Mouse (Mus musculus): ENCODE measurements at regions not wholly inside any gene's neighbourhood (a gene's known extent, or its start where the extent isn't known, plus 50 kb on each side); places are given as distances from the start of the nearest gene placed in this dataset.

DNA sequence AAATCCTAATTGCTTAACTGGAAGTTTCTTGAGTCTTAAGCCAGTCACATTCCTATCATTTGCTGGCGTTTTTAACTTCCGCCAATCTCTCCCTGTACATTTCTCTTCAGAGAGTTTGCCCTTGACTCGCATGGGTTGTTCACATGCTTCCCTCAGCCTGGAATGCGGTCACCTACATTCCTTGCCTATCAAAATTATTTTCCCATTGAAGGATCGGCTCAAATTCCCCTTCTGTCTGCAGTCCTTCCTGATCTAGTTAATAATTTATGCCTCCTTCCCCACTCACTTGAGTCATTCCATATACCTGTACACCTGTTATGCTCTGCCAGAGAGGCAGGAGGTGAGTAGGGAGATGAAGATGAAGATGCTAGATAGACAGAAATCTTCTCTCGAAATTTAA, 268.9 kb downstream of the Fam49a start:
- Histone ChIP-seq H3K4me1 (replicated peaks; ENCODE audit: control insufficient read depth in 2 of 2, insufficient read depth in 2 of 2, low read length in 1 of 2) (peaks cover 5 to 8% of the 10 kb centered on the region in 2 experiments; a peak in 3 of 4 replicates), H3K4me3 (ENCODE audit: insufficient read depth in 1 of 2, low read depth in 2 of 2, low read length in 2 of 2) (no peak overlapping the region), H3K27me3 (ENCODE audit: control insufficient read depth, insufficient read depth, low read length) (no peaks in the 10 kb centered on the region), H3K9ac (replicated peaks) (no peak overlapping the region), H3K36me3 (replicated peaks; ENCODE audit: control insufficient read depth, insufficient read depth, low read depth) (no peaks in the 10 kb centered on the region), H3K4me2 (ENCODE audit: low read depth) (no peak overlapping the region), H3K9me3 (ENCODE audit: control insufficient read depth, low read length) (no peaks in the 10 kb centered on the region), H3K27ac (no peak overlapping the region)
- ATAC-seq (ENCODE audit: insufficient read depth) = no peak
- no peak for DNase-seq (ENCODE audit: low read depth in 3 of 3, low spot score in 3 of 3)
- TF ChIP-seq EP300 (IDR thresholded peaks at IDR 0.05; ENCODE audit: low read depth) (no peak), CTCF (IDR thresholded peaks at IDR 0.05; ENCODE audit: low read depth) (no peak)
- 64% methylated on average over 6 of the region's 6 CpGs for WGBS (ENCODE audit: insufficient replicate concordance)

DNA sequence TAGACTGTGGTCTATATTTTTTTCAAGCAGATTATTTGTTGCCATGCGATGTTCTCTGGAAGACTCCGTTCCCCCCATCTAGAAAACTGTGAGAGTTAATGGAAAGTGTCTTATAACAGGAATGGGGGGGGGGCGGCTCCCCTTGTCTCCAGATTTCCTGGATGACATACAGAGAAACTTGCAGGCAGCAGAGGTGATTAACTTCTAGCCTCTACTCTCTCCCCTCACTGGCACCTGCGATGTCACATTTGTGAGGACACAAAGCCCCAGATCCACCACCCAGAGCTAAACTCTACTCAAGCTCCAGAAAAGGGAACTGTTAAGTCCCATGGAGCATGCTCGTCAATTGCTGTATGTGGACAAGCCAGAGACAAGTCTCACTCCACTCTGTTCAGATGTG, 267.6 kb downstream of the Fam49a start:
- no peaks in the 10 kb centered on the region for H3K27me3 ChIP-seq (ENCODE audit: control insufficient read depth, insufficient read depth, low read length)
- H3K9me3 ChIP-seq (ENCODE audit: control insufficient read depth, low read length) = no peaks in the 10 kb centered on the region
- no peaks in the 10 kb centered on the region for H3K36me3 ChIP-seq (replicated peaks; ENCODE audit: control insufficient read depth, insufficient read depth, low read depth)
- H3K4me1 ChIP-seq (replicated peaks; ENCODE audit: control insufficient read depth in 2 of 2, insufficient read depth in 2 of 2, low read length in 1 of 2) = peaks cover 2 to 3% of the 10 kb centered on the region in 2 experiments; a peak in 2 of 4 replicates
- DNase-seq (ENCODE audit: low read depth in 3 of 3, low spot score in 3 of 3) (no peak), ATAC-seq (ENCODE audit: insufficient read depth) (no peak)
- 75% methylated on average over 5 of the region's 5 CpGs for WGBS (ENCODE audit: insufficient replicate concordance)
- H3K4me3 ChIP-seq (ENCODE audit: insufficient read depth in 1 of 2, low read depth in 2 of 2, low read length in 2 of 2) = no peak overlapping the region
- H3K9ac ChIP-seq (replicated peaks) = no peak overlapping the region
- no peak overlapping the region for H3K4me2 ChIP-seq (ENCODE audit: low read depth)
- TF ChIP-seq EP300 (IDR thresholded peaks at IDR 0.05; ENCODE audit: low read depth) = no peak
- TF ChIP-seq CTCF (IDR thresholded peaks at IDR 0.05; ENCODE audit: low read depth) = no peak
- no peak overlapping the region for H3K27ac ChIP-seq

DNA sequence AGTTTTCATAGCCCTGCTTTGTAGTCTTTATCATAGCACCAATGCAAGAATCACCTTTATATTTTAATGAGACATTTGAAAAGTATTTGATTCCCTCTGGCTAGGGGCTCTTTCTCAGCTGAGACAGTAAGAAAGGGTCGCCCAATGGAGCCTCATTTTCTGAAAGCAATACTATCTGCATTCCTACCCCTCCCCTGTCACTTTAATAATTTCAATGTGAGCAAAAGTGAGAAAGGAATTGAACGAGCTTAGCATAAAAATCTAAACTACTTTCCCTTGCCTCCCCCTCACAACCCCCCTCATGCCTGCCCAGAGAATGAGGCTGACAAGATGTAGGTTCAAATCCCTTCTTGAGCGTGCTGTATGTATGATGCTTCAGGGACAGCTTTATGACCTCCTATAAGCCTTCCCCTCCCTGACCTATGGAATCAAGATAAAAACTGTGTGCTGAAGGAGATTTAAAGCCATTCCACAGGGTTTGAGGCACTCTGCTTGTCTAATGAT, 266.6 kb downstream of the Fam49a start:
- no peaks in the 10 kb centered on the region for H3K27me3 ChIP-seq (ENCODE audit: control insufficient read depth, insufficient read depth, low read length)
- DNase-seq (ENCODE audit: low read depth in 3 of 3, low spot score in 3 of 3) (no peak), ATAC-seq (ENCODE audit: insufficient read depth) (no peak)
- no peaks in the 10 kb centered on the region for H3K36me3 ChIP-seq (replicated peaks; ENCODE audit: control insufficient read depth, insufficient read depth, low read depth)
- H3K27ac ChIP-seq = no peak overlapping the region
- H3K4me2 ChIP-seq (ENCODE audit: low read depth) = no peak overlapping the region
- H3K9ac ChIP-seq (replicated peaks) = no peak overlapping the region
- TF ChIP-seq EP300 (IDR thresholded peaks at IDR 0.05; ENCODE audit: low read depth) (no peak), CTCF (IDR thresholded peaks at IDR 0.05; ENCODE audit: low read depth) (no peak)
- H3K4me3 ChIP-seq (ENCODE audit: insufficient read depth in 1 of 2, low read depth in 2 of 2, low read length in 2 of 2) = no peak overlapping the region
- WGBS (ENCODE audit: insufficient replicate concordance) = 64% methylated on average over 3 of the region's 3 CpGs
- H3K9me3 ChIP-seq (ENCODE audit: control insufficient read depth, low read length) = no peaks in the 10 kb centered on the region
- H3K4me1 ChIP-seq (replicated peaks; ENCODE audit: control insufficient read depth in 2 of 2, insufficient read depth in 2 of 2, low read length in 1 of 2) = 0 out of 4 replicates have a peak, but pooled peaks cover 2 to 3% of the 10 kb centered on the region in 2 experiments

DNA sequence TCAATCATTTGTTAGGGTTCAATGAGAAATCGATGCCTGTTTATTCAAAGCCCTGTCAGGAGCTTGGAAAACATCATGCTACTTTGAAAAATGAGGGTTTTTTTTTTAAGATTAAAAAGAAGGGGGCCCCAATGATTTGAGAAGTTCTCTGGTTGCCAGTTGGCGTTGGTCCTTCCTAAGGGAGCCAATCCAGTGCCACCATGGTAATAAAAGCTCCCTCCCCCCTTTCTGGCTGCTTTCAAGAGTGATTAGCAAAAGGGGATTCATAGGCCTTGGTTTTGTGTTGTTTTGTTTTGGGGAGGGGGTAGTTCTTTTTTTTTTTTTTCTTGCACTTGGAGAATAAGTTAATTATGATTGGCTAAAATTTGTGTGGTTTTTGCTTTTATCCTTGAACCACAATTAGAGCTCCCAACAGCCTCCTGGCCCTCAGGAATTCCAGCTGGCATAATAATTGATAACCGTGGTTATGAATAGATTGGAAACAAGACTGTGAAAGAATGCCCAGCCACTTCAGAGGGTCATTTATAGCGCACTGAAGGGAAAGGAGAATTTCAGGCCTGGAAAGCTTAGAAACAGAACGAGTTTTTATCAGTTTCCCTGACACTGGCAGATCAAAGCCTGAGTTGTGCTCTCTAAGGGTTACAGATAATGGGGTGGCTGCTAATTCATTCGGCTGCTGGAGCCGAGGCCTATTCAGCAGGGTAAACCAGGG, 266.0 kb downstream of the Fam49a start:
- no peaks in the 10 kb centered on the region for H3K27me3 ChIP-seq (ENCODE audit: control insufficient read depth, insufficient read depth, low read length)
- TF ChIP-seq EP300 (IDR thresholded peaks at IDR 0.05; ENCODE audit: low read depth) (no peak), CTCF (IDR thresholded peaks at IDR 0.05; ENCODE audit: low read depth) (no peak)
- H3K27ac ChIP-seq = no peak overlapping the region
- H3K36me3 ChIP-seq (replicated peaks; ENCODE audit: control insufficient read depth, insufficient read depth, low read depth) = no peaks in the 10 kb centered on the region
- no peaks in the 10 kb centered on the region for H3K9me3 ChIP-seq (ENCODE audit: control insufficient read depth, low read length)
- no peak overlapping the region for H3K4me3 ChIP-seq (ENCODE audit: insufficient read depth in 1 of 2, low read depth in 2 of 2, low read length in 2 of 2)
- WGBS (ENCODE audit: insufficient replicate concordance) = 45% methylated on average over 7 of the region's 7 CpGs
- H3K9ac ChIP-seq (replicated peaks) = no peak overlapping the region
- 0 out of 4 replicates have a peak, but pooled peaks cover 2 to 3% of the 10 kb centered on the region in 2 experiments for H3K4me1 ChIP-seq (replicated peaks; ENCODE audit: control insufficient read depth in 2 of 2, insufficient read depth in 2 of 2, low read length in 1 of 2)
- ATAC-seq (ENCODE audit: insufficient read depth) = no peak
- no peak overlapping the region for H3K4me2 ChIP-seq (ENCODE audit: low read depth)
- DNase-seq (ENCODE audit: low read depth in 3 of 3, low spot score in 3 of 3) = no peak

DNA sequence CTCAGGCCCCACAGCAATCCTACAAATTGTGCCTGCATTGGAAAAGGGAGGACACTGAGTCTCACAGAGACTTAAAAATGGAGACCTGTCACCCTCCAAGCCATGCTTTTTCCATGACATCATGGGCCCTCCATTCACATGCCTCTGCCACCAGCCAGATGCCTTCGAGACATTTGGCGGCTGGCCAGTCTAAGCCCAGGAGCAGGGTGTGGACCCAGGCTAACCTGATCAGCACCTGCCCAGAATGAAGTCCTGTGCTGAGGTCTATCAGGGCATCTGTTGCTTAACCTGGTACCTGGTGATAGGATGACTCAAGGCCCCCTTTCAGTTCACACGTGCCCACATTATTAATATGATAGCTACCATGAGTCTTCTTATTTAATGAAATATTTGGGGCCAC, 265.4 kb downstream of the Fam49a start:
- Histone ChIP-seq H3K4me1 (replicated peaks; ENCODE audit: control insufficient read depth in 2 of 2, insufficient read depth in 2 of 2, low read length in 1 of 2) (0 out of 4 replicates have a peak, but pooled peaks cover 2 to 3% of the 10 kb centered on the region in 2 experiments), H3K9ac (replicated peaks) (no peak overlapping the region), H3K27ac (no peak overlapping the region), H3K36me3 (replicated peaks; ENCODE audit: control insufficient read depth, insufficient read depth, low read depth) (no peaks in the 10 kb centered on the region), H3K9me3 (ENCODE audit: control insufficient read depth, low read length) (no peaks in the 10 kb centered on the region), H3K27me3 (ENCODE audit: control insufficient read depth, insufficient read depth, low read length) (no peaks in the 10 kb centered on the region), H3K4me3 (ENCODE audit: insufficient read depth in 1 of 2, low read depth in 2 of 2, low read length in 2 of 2) (no peak overlapping the region), H3K4me2 (ENCODE audit: low read depth) (no peak overlapping the region)
- WGBS (ENCODE audit: insufficient replicate concordance) = 77% methylated on average over 3 of the region's 3 CpGs
- DNase-seq (ENCODE audit: low read depth in 3 of 3, low spot score in 3 of 3) (no peak), ATAC-seq (ENCODE audit: insufficient read depth) (no peak)
- TF ChIP-seq CTCF (IDR thresholded peaks at IDR 0.05; ENCODE audit: low read depth) = no peak
- no peak for TF ChIP-seq EP300 (IDR thresholded peaks at IDR 0.05; ENCODE audit: low read depth)
